8 mouse cellular contexts compared by ENCODE assay signal in genomic region chr3:88552082-88552645, GRCm38 (mm10). TPM values are rescaled to one million over a fixed set of nuclear protein-coding genes. Genes with fewer than 3 reads are reported as not detected.
DNase-seq lines count a peak whose midpoint lies in the region; ATAC-seq and TF ChIP-seq lines count a peak whose summit lies in the region.

No protein-coding gene starts in this region.

- H3K9ac ChIP-seq in heart, adult 2 months (ENCODE audit: low read depth, low read length), result peak overlapping the region; percentile 66
- peak overlapping the region; percentile 74 for H3K9ac ChIP-seq in forebrain, embryonic 11.5 days (ENCODE audit: low read length)
- peak overlapping the region; percentile 77 for H3K9ac ChIP-seq in liver, embryonic 14.5 days (replicated peaks)

- TF ChIP-seq POLR2A in heart, adult 2 months (IDR thresholded peaks at IDR 0.05; ENCODE audit: insufficient read depth, low read depth, low read length), result no peak

- peaks cover 3% of the 10 kb centered on the region for H3K4me1 ChIP-seq in heart, adult 2 months (ENCODE audit: control insufficient read depth, insufficient read depth, low read length)
- H3K4me1 ChIP-seq in forebrain, embryonic 11.5 days (replicated peaks; ENCODE audit: control insufficient read depth, insufficient read depth, low read length), result peaks cover 6% of the 10 kb centered on the region; the same call in 1 of the 2 replicates
- peaks cover 9 to 16% of the 10 kb centered on the region in 2 experiments for H3K4me1 ChIP-seq in liver, embryonic 14.5 days (replicated peaks; ENCODE audit: control insufficient read depth in 2 of 2, insufficient read depth in 2 of 2, low read length in 1 of 2)

- H3K4me3 ChIP-seq in heart, adult 2 months, result peak overlapping the region; percentile 55
- H3K4me3 ChIP-seq in forebrain, embryonic 11.5 days (ENCODE audit: low read depth, low read length), result peak overlapping the region; percentile 84
- peak overlapping the region; percentile 88 to 96 for H3K4me3 ChIP-seq in liver, embryonic 14.5 days (ENCODE audit: insufficient read depth in 1 of 2, low read depth in 2 of 2, low read length in 2 of 2)

- no peak for ATAC-seq in forebrain, embryonic 11.5 days (replicated peaks; ENCODE audit: low FRiP score)
- no peak for ATAC-seq in liver, embryonic 14.5 days (ENCODE audit: insufficient read depth)

- DNase-seq in heart, adult 2 months, result no peak
- no peak for DNase-seq in heart, adult 9 months (ENCODE audit: low spot score in 2 of 2)
- DNase-seq in A20 (ENCODE audit: low read depth, low spot score), result peak; percentile 84
- no peak for DNase-seq in forebrain, embryonic 11.5 days (ENCODE audit: low spot score)
- DNase-seq in liver, embryonic 14.5 days (ENCODE audit: low read depth in 3 of 3, low spot score in 3 of 3), result no peak
- DNase-seq in natural killer cell, adult 2 months (ENCODE audit: low spot score in 2 of 2), result no peak
- no peak for DNase-seq in frontal cortex, postnatal 10 days (ENCODE audit: low spot score in 2 of 2)
- DNase-seq in adrenal gland, postnatal 14 days, result no peak

- H3K36me3 ChIP-seq in heart, adult 2 months (ENCODE audit: control insufficient read depth, insufficient read depth, low read length), result no peaks in the 10 kb centered on the region
- peaks cover 11% of the 10 kb centered on the region for H3K36me3 ChIP-seq in forebrain, embryonic 11.5 days (ENCODE audit: control insufficient read depth, insufficient read depth, low read length)
- peaks cover 5% of the 10 kb centered on the region for H3K36me3 ChIP-seq in liver, embryonic 14.5 days (replicated peaks; ENCODE audit: control insufficient read depth, insufficient read depth, low read depth)

- H3K27me3 ChIP-seq in heart, adult 2 months (ENCODE audit: control insufficient read depth, insufficient read depth, low read length), result no peaks in the 10 kb centered on the region
- no peaks in the 10 kb centered on the region for H3K27me3 ChIP-seq in forebrain, embryonic 11.5 days (ENCODE audit: control insufficient read depth, insufficient read depth, low read length)
- H3K27me3 ChIP-seq in liver, embryonic 14.5 days (ENCODE audit: control insufficient read depth, insufficient read depth, low read length), result no peaks in the 10 kb centered on the region

- no peak for TF ChIP-seq EP300 in heart, adult 2 months (IDR thresholded peaks at IDR 0.05; ENCODE audit: insufficient read depth, low read depth, low read length)
- no peak for TF ChIP-seq EP300 in liver, embryonic 14.5 days (IDR thresholded peaks at IDR 0.05; ENCODE audit: low read depth)

- intact Hi-C loops in heart, adult 2 months (cut with DNase I), result loop anchor here (2.0 to 10.0 kb wide), 3 partner anchors 17 to 623 kb away; partner anchors contain the start of gene Scamp3

- H3K27ac ChIP-seq in heart, adult 2 months, result peak overlapping the region; percentile 97
- peak overlapping the region; percentile 38; the same call in 1 of the 2 replicates for H3K27ac ChIP-seq in forebrain, embryonic 11.5 days (ENCODE audit: low read depth, low read length)
- peak overlapping the region; percentile 74 for H3K27ac ChIP-seq in liver, embryonic 14.5 days

- H3K9me3 ChIP-seq in forebrain, embryonic 11.5 days (ENCODE audit: control insufficient read depth, low read length), result no peaks in the 10 kb centered on the region
- H3K9me3 ChIP-seq in liver, embryonic 14.5 days (ENCODE audit: control insufficient read depth, low read length), result no peaks in the 10 kb centered on the region

- 9% methylated on average over 16 of the region's 16 CpGs for WGBS in heart, adult 2 months
- 24% methylated on average over 16 of the region's 16 CpGs for WGBS in forebrain, embryonic 11.5 days
- 11% methylated on average over 16 of the region's 16 CpGs for WGBS in liver, embryonic 14.5 days (ENCODE audit: insufficient replicate concordance)

- peak overlapping the region; percentile 83 for H3K4me2 ChIP-seq in forebrain, embryonic 11.5 days (ENCODE audit: low read depth, low read length, severe bottlenecking)
- peak overlapping the region; percentile 96 for H3K4me2 ChIP-seq in liver, embryonic 14.5 days (ENCODE audit: low read depth)

- H3K79me2 ChIP-seq in heart, adult 2 months (replicated peaks; ENCODE audit: control insufficient read depth, insufficient read depth, low read length), result no peaks in the 10 kb centered on the region

- TF ChIP-seq CTCF in heart, adult 2 months (IDR thresholded peaks at IDR 0.05), result no peak
- TF ChIP-seq CTCF in liver, embryonic 14.5 days (IDR thresholded peaks at IDR 0.05; ENCODE audit: low read depth), result no peak

RNA-seq across cellular contexts. Expression of gene Lamtor2, which starts 0.7 kb away (rescaled TPM):
- 100 to 1,000 TPM in 1 of 2 experiments, 10 to 100 TPM in 1; 94.3 to 104 TPM for total RNA-seq in heart, adult 2 months (2021)
- 118 TPM in 2 replicates for polyA plus RNA-seq in heart, adult 2 months (2012; rRNA removed)
- 89.3 and 96.0 TPM in 2 replicates for polyA plus RNA-seq in forebrain, embryonic 11.5 days (2014; fragmentation: Nextera tagmentation; extraction: Ambion mirVana)
- 63.1 and 73.1 TPM in 2 replicates for polyA plus RNA-seq in liver, embryonic 14.5 days (2012; rRNA removed)
- 60.5 and 62.0 TPM in 2 replicates for polyA plus RNA-seq in liver, embryonic 14.5 days (2014; fragmentation: Nextera tagmentation; extraction: Ambion mirVana)
- total RNA-seq in adrenal gland, postnatal 14 days (2021), result 133 and 138 TPM in 2 replicates

RNA-seq across cellular contexts. Expression of gene Ubqln4, which starts 1.4 kb away (rescaled TPM):
- 10 to 100 TPM; 70.1 to 76.5 TPM for total RNA-seq in heart, adult 2 months (2021)
- polyA plus RNA-seq in heart, adult 2 months (2012; rRNA removed), result 69.3 and 86.7 TPM in 2 replicates
- 89.2 and 95.0 TPM in 2 replicates for polyA plus RNA-seq in forebrain, embryonic 11.5 days (2014; fragmentation: Nextera tagmentation; extraction: Ambion mirVana)
- 22.7 and 27.2 TPM in 2 replicates for polyA plus RNA-seq in liver, embryonic 14.5 days (2012; rRNA removed)
- 17.9 and 20.9 TPM in 2 replicates for polyA plus RNA-seq in liver, embryonic 14.5 days (2014; fragmentation: Nextera tagmentation; extraction: Ambion mirVana)
- 70.3 and 75.3 TPM in 2 replicates for total RNA-seq in adrenal gland, postnatal 14 days (2021)

RNA-seq across cellular contexts. Expression of gene Rab25, which starts 4.1 kb away (rescaled TPM):
- not detected for total RNA-seq in heart, adult 2 months (2021)
- 2.2 TPM in 1 of 2 replicates, not detected in the other for polyA plus RNA-seq in heart, adult 2 months (2012; rRNA removed)
- 0.43 and 1.1 TPM in 2 replicates for polyA plus RNA-seq in forebrain, embryonic 11.5 days (2014; fragmentation: Nextera tagmentation; extraction: Ambion mirVana)
- 0.39 and 0.52 TPM in 2 replicates for polyA plus RNA-seq in liver, embryonic 14.5 days (2012; rRNA removed)
- polyA plus RNA-seq in liver, embryonic 14.5 days (2014; fragmentation: Nextera tagmentation; extraction: Ambion mirVana), result 0.25 TPM in 1 of 2 replicates, not detected in the other
- total RNA-seq in adrenal gland, postnatal 14 days (2021), result not detected in 2 replicates

RNA-seq across cellular contexts. Expression of gene Mex3a, which starts 20.0 kb away (rescaled TPM):
- total RNA-seq in heart, adult 2 months (2021), result under 1 TPM; 0.42 to 0.45 TPM
- 0.27 and 0.59 TPM in 2 replicates for polyA plus RNA-seq in heart, adult 2 months (2012; rRNA removed)
- polyA plus RNA-seq in forebrain, embryonic 11.5 days (2014; fragmentation: Nextera tagmentation; extraction: Ambion mirVana), result 44.4 and 46.2 TPM in 2 replicates
- 1.1 and 1.3 TPM in 2 replicates for polyA plus RNA-seq in liver, embryonic 14.5 days (2012; rRNA removed)
- polyA plus RNA-seq in liver, embryonic 14.5 days (2014; fragmentation: Nextera tagmentation; extraction: Ambion mirVana), result 0.74 and 0.82 TPM in 2 replicates
- 4.2 and 4.4 TPM in 2 replicates for total RNA-seq in adrenal gland, postnatal 14 days (2021)

RNA-seq across cellular contexts. Expression of gene Ssr2, which starts 23.5 kb away (rescaled TPM):
- total RNA-seq in heart, adult 2 months (2021), result 10 to 100 TPM; 65.3 to 67.6 TPM
- polyA plus RNA-seq in heart, adult 2 months (2012; rRNA removed), result 80.0 and 115 TPM in 2 replicates
- polyA plus RNA-seq in forebrain, embryonic 11.5 days (2014; fragmentation: Nextera tagmentation; extraction: Ambion mirVana), result 142 and 148 TPM in 2 replicates
- polyA plus RNA-seq in liver, embryonic 14.5 days (2012; rRNA removed), result 165 and 230 TPM in 2 replicates
- polyA plus RNA-seq in liver, embryonic 14.5 days (2014; fragmentation: Nextera tagmentation; extraction: Ambion mirVana), result 168 and 173 TPM in 2 replicates
- 222 and 252 TPM in 2 replicates for total RNA-seq in adrenal gland, postnatal 14 days (2021)

Comparison
In these comparisons a context has a peak if more than half of its experiments do, and no peak if none do; other contexts are left out.
1. H3K27ac ChIP-seq: peak in every context shown above with its lines; median percentile 97 in heart, adult 2 months; 74 in liver, embryonic 14.5 days; 38 in forebrain, embryonic 11.5 days.